8 mouse cellular contexts compared by ENCODE assay signal in the genomic region with DNA sequence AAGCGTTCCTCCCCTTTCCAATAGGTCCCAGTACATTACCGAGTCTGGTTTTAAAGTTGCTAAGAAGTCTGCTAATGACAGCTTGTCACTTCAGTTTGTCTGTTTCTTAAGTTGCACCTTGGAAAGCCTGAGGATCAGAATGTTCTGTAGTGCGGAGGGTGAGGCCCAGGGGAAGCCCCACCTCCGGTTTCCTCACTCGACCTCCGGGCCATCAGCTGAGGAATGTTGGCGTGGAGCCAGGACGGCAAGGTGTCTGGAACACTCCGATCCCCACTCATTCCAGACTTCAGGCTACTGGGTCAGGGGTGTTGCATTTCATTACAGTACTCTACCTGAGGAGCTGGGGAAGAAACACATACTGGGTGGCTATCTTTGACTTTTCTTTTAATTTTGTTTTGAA.
A peak's percentile ranks its signal among the peaks of the same experiment; 100 is the strongest.
DNase-seq lines count a peak whose midpoint lies in the region; ATAC-seq and TF ChIP-seq lines count a peak whose summit lies in the region.

No protein-coding gene starts in this region.

- H3K36me3 ChIP-seq in neural tube, embryonic 11.5 days (ENCODE audit: control insufficient read depth, insufficient read depth, low read length): peaks cover 3% of the 10 kb centered on the region; the same call in 1 of the 2 replicates
- H3K36me3 ChIP-seq in neural tube, embryonic 15.5 days: peaks cover 6% of the 10 kb centered on the region
- H3K36me3 ChIP-seq in heart, embryonic 12.5 days: peaks cover 7% of the 10 kb centered on the region
- no peaks in the 10 kb centered on the region for H3K36me3 ChIP-seq in small intestine, adult 2 months (ENCODE audit: control insufficient read depth, insufficient read depth, low read length)
- peaks cover 14% of the 10 kb centered on the region for H3K36me3 ChIP-seq in midbrain, embryonic 10.5 days

- H3K4me1 ChIP-seq in neural tube, embryonic 11.5 days (ENCODE audit: control insufficient read depth, insufficient read depth, low read length): no peaks in the 10 kb centered on the region
- H3K4me1 ChIP-seq in neural tube, embryonic 15.5 days: no peaks in the 10 kb centered on the region
- peaks cover 27% of the 10 kb centered on the region for H3K4me1 ChIP-seq in heart, embryonic 12.5 days (replicated peaks)
- peaks cover 16% of the 10 kb centered on the region for H3K4me1 ChIP-seq in small intestine, adult 2 months (ENCODE audit: control insufficient read depth, insufficient read depth, insufficient read length, low read length)
- no peaks in the 10 kb centered on the region for H3K4me1 ChIP-seq in midbrain, embryonic 10.5 days

- DNase-seq in neural tube, embryonic 11.5 days (ENCODE audit: low spot score): peak; percentile 20
- DNase-seq in kidney, postnatal 4 days: peak; percentile 85 to 91
- DNase-seq in midbrain, embryonic 10.5 days (ENCODE audit: low spot score): no peak
- DNase-seq in left cerebral cortex, adult 18-20 months (ENCODE audit: low spot score in 2 of 2): no peak
- DNase-seq in right cerebral cortex, postnatal 25 days: no peak

- H3K27me3 ChIP-seq in neural tube, embryonic 11.5 days (ENCODE audit: control insufficient read depth, insufficient read depth, low read length): no peaks in the 10 kb centered on the region
- no peaks in the 10 kb centered on the region for H3K27me3 ChIP-seq in neural tube, embryonic 15.5 days (replicated peaks)
- no peaks in the 10 kb centered on the region for H3K27me3 ChIP-seq in heart, embryonic 12.5 days (replicated peaks)
- H3K27me3 ChIP-seq in small intestine, adult 2 months (ENCODE audit: control insufficient read depth, insufficient read depth, low read length): no peaks in the 10 kb centered on the region
- H3K27me3 ChIP-seq in midbrain, embryonic 10.5 days (ENCODE audit: low read depth, poor library complexity, severe bottlenecking): no peaks in the 10 kb centered on the region

- WGBS in neural tube, embryonic 11.5 days: 80% methylated on average over 9 of the region's 9 CpGs
- 78% methylated on average over 9 of the region's 9 CpGs for WGBS in neural tube, embryonic 15.5 days
- WGBS in heart, embryonic 12.5 days: 26% methylated on average over 9 of the region's 9 CpGs
- WGBS in small intestine, adult 2 months: 13% methylated on average over 9 of the region's 9 CpGs
- 92% methylated on average over 9 of the region's 9 CpGs for WGBS in midbrain, embryonic 10.5 days

- H3K27ac ChIP-seq in neural tube, embryonic 11.5 days (ENCODE audit: low read depth, low read length): no peak overlapping the region
- H3K27ac ChIP-seq in neural tube, embryonic 15.5 days (replicated peaks): no peak overlapping the region
- no peak overlapping the region; the same call in 1 of the 2 replicates for H3K27ac ChIP-seq in heart, embryonic 12.5 days (ENCODE audit: poor library complexity, severe bottlenecking)
- peak overlapping the region; percentile 95 for H3K27ac ChIP-seq in small intestine, adult 2 months (ENCODE audit: insufficient read depth, low read depth, low read length)
- H3K27ac ChIP-seq in midbrain, embryonic 10.5 days (replicated peaks): no peak overlapping the region

- H3K4me3 ChIP-seq in neural tube, embryonic 11.5 days (ENCODE audit: low read depth, low read length): no peak overlapping the region
- H3K4me3 ChIP-seq in neural tube, embryonic 15.5 days (replicated peaks): no peak overlapping the region
- no peak overlapping the region for H3K4me3 ChIP-seq in heart, embryonic 12.5 days
- no peak overlapping the region for H3K4me3 ChIP-seq in small intestine, adult 2 months (ENCODE audit: low read depth, low read length)
- no peak overlapping the region for H3K4me3 ChIP-seq in midbrain, embryonic 10.5 days

- TF ChIP-seq POLR2A in small intestine, adult 2 months (IDR thresholded peaks at IDR 0.05; ENCODE audit: low read depth, low read length): no peak

- H3K9me3 ChIP-seq in neural tube, embryonic 11.5 days (ENCODE audit: control insufficient read depth, low read length): no peaks in the 10 kb centered on the region
- H3K9me3 ChIP-seq in neural tube, embryonic 15.5 days (replicated peaks): no peaks in the 10 kb centered on the region
- no peaks in the 10 kb centered on the region for H3K9me3 ChIP-seq in heart, embryonic 12.5 days (replicated peaks)
- no peaks in the 10 kb centered on the region for H3K9me3 ChIP-seq in midbrain, embryonic 10.5 days (replicated peaks)

- H3K9ac ChIP-seq in neural tube, embryonic 11.5 days (ENCODE audit: low read length): no peak overlapping the region
- H3K9ac ChIP-seq in neural tube, embryonic 15.5 days (replicated peaks): no peak overlapping the region
- no peak overlapping the region for H3K9ac ChIP-seq in heart, embryonic 12.5 days

- no peak for ATAC-seq in neural tube, embryonic 11.5 days (ENCODE audit: insufficient read depth, low FRiP score, low TSS enrichment)
- no peak for ATAC-seq in neural tube, embryonic 15.5 days (ENCODE audit: low FRiP score)
- peak; percentile 61; the same call in 1 of the 2 replicates for ATAC-seq in heart, embryonic 12.5 days (ENCODE audit: insufficient number of reproducible peaks, low FRiP score)

- no peak overlapping the region for H3K4me2 ChIP-seq in neural tube, embryonic 11.5 days (ENCODE audit: low read depth)
- no peak overlapping the region for H3K4me2 ChIP-seq in neural tube, embryonic 15.5 days
- H3K4me2 ChIP-seq in heart, embryonic 12.5 days: peak overlapping the region; percentile 20; the same call in 1 of the 2 replicates

- no peak for TF ChIP-seq CTCF in small intestine, adult 2 months (IDR thresholded peaks at IDR 0.05; ENCODE audit: extremely low read depth, insufficient read length, insufficient replicate concordance, low read depth, low read length)

Comparison
In these comparisons a context has a peak if more than half of its experiments do, and no peak if none do; other contexts are left out.
1. DNase-seq: peak in neural tube, embryonic 11.5 days (single experiment) and kidney, postnatal 4 days (2 of 2); none in midbrain, embryonic 10.5 days (single experiment), left cerebral cortex, adult 18-20 months (0 of 2) and right cerebral cortex, postnatal 25 days (single experiment).